Mouse (Mus musculus) cerebellum, adult 11 months (tissue): Measurements from ENCODE around the gene Ankrd17.
"Not testable (repeated sequence)": the region's sequence is repeated elsewhere in the genome, so short reads cannot be mapped to it uniquely, and the experiment has no call there.

Source experiments
- DNase-seq: peaks from one replicate; pipeline ENCODE4 v3.0.0; 2022

Ankrd17 gene

DNA sequence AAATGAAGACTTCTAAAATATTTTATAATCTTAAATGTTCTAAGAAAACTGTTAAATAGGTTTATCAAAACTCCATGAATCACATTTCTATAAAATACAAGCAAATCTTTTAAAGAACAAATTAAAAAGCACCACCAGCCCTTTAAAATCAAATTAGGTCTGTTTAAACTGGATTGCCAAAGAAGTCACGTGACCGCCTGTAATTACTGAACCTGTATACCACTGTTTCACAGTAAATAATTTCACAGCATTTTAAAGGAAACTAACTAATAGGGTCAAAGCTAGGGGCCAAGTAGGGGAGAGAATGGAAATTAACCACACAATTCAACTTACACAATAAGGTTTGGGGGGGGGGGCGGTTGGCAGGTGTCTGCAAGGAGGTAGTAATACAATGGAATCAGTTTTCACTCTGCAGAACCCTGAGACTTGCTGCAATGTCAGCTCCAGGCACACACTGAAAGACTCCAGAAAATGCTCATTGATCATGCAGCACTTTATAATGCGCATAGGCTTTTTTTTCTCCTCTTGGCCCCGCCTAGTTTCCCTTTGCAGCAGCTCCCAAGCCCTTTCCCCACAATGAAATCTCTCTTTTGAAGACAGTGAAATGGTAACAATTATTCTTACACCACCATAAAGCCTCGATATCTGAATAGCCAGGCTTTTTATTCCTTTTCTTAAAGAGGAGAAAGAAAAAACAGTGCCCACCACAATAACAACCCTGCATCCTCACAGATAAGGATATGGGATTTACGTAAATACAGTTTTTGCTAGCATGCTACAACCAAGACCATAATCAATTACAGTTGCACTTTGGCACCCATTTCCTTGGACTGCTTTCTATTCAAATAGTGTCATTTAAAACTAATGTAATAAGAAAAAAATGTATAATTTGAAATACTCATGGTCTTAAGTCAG lies 27.9 kb downstream of the Ankrd17 start:
- no peak for DNase-seq

DNA sequence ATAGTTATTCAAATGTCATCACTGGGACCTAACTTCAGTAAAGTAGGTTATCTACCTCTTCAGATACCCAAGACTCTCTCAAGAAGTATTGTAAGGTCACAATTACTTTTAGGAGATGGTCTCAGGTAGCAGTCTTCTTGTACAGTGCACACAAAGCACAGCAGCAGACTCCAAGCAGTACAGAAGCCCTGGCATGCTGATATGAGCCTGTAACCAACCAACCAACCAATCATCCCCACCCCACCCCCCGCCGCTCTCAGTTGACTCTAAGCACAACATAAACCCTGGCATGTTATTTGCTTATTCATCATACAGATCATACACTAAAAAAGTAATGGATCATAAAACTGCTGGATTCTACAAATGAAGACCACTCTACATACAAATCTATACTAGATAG lies 33.9 kb downstream of the Ankrd17 start:
- DNase-seq: no peak

DNA sequence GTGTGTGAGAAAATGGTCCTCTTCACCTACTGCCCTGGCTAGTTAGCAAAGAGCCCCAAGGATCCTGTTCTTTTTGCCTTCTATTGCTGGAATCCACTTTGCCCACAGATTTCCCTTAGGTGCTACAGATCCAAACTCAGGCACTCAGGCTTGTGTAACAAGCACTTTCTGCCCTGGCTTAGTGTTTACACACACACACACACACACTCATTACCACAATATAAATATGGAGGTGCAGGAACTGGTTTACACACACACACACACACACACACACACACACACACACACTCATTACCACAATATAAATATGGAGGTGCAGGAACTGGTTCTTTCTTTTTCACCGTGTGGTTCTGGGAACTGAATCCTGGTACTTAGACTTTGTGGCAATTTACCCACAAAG lies 35.3 kb downstream of the Ankrd17 start:
- DNase-seq: no peak

DNA sequence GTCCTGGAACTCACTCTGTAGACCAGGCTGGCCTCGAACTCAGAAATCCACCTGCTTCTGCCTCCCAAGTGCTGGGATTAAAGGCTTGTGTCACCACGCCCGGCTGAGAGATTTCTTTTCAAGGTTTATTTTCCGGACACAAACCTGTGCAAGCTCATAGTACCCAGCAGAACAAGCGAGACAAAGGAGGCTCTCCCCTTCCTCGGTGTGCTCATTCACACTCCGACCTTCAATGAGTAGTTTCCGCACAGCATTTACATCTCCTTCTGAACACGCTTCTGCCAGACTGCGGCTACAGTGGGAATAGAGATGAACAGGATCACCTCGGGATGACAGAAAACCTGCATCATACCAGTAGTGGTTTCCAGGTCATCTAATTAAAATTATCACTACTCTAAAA lies 68.0 kb downstream of the Ankrd17 start:
- DNase-seq: no peak

DNA sequence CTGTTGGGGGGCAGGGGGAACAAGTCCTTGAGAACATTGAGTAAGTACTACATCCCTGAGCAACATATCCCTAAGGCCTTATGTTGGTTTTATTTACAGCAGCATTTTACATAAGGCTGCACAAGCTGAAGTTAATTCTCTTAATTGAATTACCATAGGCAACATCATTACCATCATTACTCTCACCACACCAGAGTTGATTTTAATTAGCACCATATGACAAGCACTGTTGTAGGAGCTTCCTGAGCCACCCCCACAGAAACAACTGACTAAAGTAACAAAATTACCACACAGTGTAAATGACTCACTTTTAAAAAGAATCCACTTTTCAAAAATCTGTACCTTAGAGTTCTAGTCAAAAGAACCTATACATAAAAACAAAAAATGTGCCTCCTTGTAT lies 76.5 kb downstream of the Ankrd17 start:
- no peak for DNase-seq

DNA sequence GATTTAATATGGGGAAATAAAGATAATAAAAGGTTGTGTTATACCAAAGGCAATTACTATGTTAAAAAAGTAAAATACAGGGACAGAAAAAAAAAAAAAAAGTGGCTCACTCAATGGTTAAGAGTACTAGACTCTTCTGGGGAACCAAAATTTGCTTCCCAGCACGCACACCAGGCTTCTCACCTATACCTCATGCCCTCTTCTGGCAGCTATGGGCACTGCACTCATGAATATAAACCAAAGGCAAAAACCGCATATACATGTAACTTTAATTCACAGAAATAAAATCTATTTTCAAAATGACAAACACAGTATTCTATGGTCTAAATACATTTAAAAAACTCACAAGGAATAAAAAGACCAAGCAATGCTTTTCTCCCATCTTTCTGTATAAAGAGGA lies 79.8 kb downstream of the Ankrd17 start:
- DNase-seq: no peak

DNA sequence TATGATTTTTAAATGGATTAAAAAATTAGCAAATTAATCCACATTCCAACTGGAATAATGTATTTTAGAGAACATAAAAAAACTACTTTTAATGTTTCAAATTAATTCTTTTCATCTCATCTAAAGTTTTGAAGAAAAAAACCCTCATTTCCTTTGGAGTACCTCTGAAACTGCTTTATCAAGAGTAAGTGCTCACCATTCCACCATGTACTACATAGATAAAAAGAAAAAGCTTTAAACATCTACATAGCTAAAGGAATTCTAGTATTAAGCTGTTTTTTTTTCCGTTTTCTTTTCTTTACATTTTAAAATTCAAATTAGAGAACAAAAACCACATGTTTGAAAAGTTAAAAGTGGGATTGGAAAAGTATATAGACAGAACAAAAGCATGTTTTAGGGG lies 86.3 kb downstream of the Ankrd17 start:
- DNase-seq: no peak

DNA sequence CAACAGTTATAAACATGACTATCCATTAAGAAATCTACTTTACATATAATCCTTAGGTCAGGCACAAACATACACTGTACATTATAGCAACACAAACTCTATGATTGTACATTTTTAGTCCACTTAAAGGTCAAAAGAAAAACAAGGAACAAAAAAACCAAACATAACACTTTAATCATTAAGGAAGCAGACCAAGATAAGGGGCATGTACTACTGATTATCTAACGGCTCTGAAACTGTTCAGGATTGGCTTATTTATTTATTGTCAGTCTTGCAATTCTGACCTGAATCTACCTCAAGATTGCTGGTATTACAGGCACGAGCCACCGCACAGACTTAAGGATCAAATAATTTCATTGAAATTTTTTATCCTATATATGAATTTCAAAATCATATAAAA lies 87.0 kb downstream of the Ankrd17 start:
- no peak for DNase-seq

DNA sequence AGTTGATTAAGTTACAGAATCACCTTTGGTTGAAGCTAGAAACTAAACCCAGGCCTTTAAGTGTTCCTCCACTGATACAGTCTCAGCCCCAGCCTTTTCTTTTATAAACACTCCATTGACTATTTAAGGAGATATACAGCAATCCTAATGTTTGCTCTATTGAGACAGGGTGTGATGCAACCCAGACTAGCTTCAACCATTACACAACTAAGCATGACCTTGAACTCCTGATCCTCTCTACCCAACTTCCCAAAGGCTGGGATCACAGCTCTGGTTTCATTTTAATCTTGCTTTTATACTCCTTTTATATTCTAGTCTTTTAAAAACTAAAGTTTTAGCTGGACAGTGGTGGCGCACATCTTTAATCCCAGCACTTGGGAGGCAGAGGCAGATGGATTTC lies 88.9 kb downstream of the Ankrd17 start:
- DNase-seq: no peak

DNA sequence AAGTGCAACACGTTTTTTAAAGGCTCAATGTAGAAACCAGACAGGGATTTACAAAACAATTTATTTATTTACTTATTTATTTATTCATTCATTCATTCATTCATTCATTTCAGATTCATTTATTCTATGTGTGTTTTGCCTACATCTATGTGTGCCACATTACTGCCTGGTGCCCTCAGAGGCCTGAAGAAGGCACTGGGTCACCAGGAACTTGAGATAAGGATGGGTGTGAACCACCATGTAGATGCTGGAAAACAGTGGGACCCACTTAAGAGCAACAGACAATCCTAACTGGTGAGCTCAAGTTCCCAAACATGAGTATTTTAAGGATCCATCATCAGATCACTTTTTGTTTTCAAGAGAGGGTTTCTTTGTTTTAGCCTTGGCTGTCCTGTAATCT lies 91.6 kb downstream of the Ankrd17 start:
- DNase-seq: no peak

DNA sequence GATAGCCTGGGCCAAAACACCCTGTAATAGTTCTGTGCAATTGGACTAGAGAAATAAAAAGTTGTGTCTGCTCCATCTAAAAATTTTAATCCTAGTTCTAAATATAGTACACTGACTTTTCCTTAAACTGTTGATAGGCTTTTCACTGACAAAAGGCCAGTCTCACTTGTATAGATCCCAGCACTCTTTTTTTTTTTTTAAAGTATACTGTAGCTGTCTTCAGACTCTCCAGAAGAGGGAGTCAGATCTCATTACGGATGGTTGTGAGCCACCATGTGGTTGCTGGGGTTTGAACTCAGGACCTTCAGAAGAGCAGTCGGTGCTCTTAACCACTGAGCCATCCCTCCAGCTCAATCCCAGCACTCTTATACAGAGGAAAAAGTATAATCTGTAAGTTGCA lies 104.1 kb downstream of the Ankrd17 start:
- not testable (repeated sequence) for DNase-seq

DNA sequence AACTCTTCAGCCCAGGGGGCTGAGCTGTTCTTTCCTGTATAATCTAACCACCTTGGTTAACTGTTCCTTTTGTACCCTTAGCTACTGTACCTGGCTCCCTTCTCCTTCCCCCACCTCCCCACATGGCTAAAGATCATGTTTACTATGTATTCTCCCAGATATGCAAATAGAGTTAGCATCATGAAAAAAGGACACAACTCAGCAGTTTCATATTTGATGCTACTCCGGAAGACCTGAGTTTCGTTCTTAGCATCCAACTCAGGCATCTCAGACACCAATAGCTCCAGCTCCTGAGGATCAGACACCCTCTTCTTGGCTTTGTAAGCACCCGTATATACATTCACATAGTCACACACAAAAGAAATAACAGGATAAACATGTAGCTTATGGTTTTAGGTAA lies 109.4 kb downstream of the Ankrd17 start:
- no peak for DNase-seq

DNA sequence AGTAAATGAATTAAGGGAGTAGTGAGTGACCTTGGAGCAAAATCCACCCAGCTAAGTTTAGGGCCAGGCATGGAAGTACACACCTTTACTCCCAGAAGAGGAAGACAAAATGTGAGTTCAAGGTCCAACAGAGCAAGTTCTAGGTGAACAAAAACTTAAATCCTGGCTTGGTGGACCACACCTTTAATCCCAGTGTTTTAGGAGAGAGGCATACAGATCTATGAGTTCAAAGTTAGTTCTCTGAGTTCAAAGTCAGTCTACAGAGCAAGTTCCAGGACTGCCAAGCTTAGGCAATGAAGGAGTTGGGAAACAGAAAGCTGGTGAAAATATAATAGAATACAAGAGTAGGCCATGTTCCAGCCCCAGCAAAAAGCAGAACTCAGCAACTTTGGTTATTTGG lies 118.9 kb downstream of the Ankrd17 start:
- DNase-seq: no peak

DNA sequence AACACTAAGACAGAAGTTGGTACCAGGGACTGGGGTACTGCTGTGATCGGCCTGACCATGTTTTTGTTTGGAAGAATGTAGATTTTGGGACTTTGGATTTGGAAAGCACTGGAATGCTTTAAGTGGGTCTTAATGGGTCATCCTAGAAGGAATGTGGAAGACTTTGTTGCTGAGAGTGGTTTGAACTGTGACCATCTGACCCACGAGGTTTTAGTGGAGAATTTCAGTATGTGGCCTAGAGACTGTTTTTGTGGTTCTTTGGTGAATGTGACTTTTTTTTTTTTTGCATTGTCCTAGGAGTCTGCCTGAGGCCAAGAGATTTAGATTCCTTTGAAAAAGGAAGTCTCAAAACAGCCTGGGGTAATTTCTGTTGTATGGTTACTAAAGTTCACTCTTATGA lies 119.4 kb downstream of the Ankrd17 start:
- DNase-seq: no peak

DNA sequence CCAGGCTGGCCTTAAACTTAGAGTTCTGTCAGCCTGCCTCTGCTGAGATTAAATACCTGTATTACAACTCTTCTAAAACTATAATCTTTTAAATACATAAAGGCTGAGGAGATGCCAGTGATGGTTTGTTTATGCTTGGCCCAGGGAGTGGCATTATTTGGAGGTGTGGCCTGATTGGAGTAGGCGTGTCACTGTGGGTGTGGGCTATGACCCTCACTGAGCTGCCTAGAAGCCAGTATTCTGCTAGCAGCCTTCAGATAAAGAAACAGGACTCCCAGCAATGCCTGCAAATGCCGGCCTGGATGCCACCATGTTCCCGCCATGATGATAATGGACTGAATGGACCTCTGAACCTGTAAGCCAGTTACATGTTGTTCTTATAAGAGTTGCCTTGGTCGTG lies 119.8 kb downstream of the Ankrd17 start:
- DNase-seq: no peak

DNA sequence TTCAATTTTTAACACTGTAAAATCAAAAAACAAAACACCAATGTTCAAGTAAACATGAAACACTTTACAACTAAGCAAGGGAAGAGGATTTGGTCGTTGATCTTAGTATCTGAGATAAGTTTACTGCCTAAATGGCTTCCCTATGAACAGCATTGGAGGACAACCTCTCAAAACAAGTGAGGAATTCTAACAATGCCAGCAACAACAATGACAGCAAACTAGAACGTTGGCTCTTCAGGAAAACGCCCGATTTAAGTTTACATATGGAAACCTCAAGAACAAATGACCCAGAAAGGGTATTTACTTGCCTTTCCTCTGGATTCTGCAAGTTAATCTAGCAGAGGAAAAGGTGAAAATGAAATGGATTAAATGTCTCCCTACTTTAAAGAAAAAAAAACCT lies 121.0 kb downstream of the Ankrd17 start:
- DNase-seq: no peak

DNA sequence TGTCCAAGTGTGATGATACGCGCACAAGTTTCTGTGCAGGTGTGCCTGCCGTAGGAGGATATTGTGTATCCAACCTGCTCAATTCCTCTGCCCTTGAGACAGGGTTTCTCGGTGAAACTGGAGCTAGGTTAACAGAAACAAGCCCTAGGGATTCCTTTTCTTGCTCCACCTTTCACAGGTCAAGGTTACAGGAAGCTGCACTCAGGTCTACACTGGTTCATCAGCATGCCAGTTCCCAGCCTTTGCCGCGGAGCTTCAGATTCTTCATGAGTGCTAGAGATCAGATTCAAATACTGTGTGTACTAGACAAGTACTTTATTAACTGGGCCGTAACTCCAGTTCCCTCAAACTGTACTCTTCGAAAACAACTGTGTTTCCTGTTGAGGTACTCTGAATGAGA lies 131.2 kb downstream of the Ankrd17 start:
- no peak for DNase-seq

DNA sequence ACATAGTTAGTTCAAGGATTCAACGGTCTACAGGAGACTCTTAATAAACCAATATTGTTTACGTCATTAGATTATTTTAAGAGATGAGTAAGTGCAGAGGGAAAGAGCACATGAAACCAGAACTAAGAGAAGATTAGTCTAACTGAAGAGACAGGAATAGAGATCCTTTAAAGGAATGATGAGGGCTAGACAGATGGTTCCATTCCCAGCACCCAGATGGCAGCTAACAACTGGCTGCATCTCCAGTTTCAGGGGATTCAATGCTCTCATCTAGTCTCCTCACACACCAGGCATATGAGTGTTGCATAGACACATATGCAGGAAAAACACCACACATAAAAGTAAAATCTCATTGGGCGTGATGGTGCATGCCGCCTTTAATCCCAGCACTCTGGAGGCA lies 133.1 kb downstream of the Ankrd17 start:
- DNase-seq: no peak

DNA sequence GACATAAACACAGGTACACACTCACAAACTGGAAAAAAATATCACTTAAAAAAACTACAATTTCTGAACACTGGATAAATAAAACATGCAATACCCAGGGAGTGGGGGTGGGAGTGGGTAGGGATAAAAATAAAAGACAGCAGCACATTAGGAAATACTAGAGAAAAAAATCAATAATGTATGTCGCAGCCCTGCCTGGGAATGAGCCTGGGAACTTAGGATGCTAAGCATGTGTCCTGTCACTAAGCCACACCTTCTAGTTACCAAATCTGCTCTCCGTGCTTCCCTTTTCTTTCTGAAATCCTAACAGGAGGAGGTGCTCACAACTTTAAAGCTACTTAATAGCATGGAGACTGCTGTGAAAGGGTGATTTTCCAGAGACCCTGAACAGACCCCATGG lies 136.6 kb downstream of the Ankrd17 start:
- no peak for DNase-seq

DNA sequence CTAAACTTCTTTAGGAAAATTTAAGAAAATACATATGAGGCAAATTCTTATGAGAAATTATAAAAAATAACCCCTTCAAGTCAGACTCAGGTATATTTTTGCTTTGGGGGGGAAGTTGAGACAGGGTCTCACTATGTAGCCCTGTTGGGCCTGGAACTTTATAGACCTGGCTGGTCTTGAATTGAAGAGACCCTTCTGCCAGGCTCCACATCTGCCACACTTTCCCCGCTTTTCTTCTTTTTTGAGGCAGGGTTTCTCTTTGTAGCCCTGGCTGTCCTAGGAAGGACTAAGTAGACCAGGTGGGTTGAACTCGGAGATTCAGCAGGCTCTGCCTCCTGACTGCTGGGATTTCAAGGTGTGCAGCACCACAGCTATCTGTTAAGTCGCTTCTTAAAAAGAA lies 139.7 kb downstream of the Ankrd17 start:
- DNase-seq: no peak

DNA sequence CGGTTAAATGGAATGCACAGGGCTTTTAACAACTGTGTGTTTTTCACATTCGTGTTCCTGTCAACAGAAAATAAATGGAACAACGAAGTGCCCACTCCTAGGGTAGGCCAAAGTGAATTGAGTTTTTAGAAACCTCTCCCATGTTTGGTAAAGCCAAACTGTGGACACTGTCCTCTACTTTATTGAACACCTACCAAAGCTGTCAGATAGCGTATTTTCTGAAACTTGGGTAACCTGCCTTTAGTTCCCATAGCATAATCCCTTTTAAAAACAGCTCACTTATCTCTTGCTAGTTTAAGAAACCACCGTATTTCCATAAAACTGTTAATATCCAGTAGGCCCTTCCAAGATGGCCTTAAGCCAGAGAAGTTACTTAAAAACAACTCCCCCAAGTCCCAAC lies 141.6 kb downstream of the Ankrd17 start:
- DNase-seq: no peak

DNA sequence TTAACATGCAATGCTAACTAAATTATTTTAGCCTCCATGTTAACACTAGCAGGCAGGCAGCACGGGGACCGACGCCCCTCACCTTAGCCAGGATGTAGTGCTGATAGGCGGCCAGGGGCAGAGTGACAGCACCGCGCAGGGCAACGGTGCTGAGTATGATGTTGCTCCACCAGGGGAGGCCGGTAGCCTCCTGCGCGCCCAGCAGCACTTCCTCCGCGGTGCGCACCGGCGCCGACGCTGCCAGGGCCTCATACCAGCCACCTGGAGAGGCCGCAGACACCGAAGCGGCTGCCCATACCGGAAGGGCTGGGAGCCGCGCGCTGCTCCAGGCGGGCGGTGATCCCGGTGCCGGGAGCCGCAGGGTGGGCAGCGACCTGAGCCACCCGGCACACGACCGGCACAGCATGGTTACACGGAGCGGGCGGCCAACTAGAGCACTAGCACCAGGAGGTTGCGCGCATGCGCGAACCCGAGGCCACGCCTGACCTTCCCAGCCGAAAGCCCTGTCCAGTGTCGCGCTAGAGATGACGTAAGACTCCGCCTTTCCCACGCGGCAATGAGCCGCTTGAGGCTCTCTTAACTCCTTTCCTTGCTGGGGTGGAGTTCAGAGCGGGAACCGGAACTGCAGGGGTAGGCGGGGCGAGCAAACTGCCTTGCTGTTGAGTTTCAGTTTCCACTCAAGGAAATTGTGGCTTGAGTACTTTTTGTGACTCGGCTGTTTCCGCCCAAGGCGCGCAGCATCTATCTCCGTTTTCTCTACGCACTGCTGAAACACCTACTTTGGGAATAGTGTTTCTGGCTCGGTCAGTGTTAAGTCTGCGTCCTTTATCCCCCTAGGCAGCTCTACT lies 142.6 kb downstream of the Ankrd17 start, which contains the start of gene Cox18:
Cox18 (minus strand) TSS at position 468 of the 848 bp plus-strand sequence.
- peak; percentile 96 for DNase-seq

DNA sequence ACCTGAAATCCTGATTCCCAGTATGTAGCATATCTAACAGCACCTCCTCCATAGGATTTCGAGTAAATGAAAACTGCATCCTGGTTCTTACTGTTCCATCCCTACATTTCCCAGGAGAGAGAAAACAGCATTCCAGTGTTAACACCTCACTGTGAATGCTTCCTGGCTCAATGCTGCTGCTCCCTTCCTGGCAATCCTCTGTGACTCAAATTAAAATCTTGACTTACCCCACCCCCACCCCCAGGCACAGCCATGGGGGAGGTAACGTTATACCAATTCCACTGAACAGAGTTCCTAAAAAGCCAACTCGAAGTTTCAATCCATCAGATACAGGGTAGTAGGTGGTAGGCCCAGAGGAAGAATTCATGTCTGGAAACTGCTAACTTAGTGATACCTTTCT lies 143.4 kb downstream of the Ankrd17 start:
- DNase-seq: no peak

DNA sequence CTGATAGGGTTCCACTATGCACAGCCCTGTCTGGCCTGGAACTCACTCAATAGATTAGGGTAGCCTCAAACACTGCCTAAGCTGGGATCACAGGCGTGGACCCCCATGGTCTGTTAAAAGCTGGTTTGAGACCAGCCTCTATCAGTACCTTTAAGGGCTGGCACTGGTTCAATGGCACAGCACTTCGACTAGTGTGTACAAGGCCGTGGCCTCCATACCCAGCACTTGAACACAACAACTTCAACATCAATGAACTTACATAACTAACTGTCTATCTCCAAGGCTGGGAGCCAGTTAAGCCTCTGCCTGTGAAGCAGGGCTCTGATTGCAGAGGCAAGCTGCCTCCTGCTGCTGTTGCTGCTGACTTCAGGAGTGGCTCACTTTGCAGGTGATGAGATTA lies 148.6 kb downstream of the Ankrd17 start:
- no peak for DNase-seq
